Mouse (Mus musculus) kidney, adult 2 months (tissue): ENCODE data around the gene Olfr622.

Experiments used
- CTCF ChIP-seq: fragments of 200-500 bp; conservative IDR thresholded peaks from 2 replicates; pipeline ENCODE4 v1.5.1; 2011; ENCODE audit warnings: low read depth, mild to moderate bottlenecking, control low read depth, low read length, moderate library complexity, mixed read lengths; ENCODE audit not compliant: insufficient read depth, insufficient read length
- POLR2A ChIP-seq: fragments of 200-500 bp; IDR thresholded peaks from one replicate; pipeline ENCODE4 v1.6.1; 2011; ENCODE audit warnings: low read depth, low read length, control low read depth

DNA sequence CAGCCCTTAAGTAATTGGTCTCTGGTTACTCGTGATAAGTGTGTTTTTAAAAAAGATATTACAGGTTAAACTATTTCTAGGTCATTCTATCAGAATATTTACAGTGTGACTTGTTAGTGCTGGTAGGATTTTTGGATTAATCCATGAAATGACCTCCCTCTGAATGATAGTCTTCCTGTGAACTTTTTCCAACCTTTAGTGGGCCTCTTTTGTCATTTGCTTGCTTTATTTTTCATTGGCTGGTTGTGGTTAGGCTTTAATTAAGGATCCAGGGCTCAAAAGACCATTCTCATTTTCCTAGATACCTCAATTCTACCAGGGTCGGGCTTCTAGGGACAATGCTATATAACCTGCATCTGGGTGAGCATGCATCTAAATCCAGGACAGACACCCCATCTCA is 52.7 kb downstream of the Olfr622 start, which contains the start of gene Olfr618:
- TF ChIP-seq CTCF (no peak), POLR2A (no peak)
